12 mouse cellular contexts compared by ENCODE assay signal in the genomic region with DNA sequence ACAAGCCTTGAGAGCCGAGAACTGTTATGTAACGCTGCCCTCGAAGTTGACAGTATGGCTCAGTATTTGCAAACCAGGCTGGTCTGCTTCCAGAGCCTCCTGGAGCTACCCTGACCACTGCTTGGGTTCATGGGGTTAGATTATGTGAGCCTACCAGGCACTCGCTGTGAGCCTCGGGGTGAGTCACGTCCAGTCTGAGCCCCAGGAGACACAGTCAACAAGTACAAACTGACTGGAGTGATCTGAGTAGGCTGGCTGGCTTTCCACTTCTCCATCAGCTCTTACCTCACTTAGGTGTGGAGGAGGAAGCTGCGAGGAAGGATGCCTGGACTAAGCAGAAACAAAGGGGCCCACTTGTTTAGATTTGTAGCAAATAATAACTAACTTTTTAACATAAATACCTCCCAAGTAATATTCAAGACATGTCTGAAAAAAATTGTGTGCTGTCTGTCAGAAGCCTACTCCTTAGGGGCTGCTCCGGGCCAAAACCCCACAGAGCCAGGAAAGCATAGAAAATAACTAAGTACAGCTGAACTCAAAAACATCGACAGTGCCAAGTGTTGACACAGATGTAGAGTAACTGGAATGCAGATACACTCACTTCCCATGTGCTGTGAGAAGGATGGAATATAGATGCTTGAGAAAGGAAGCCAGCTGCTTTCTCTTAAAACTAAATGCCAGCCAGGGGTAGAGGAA.
DNase-seq lines count a peak whose midpoint lies in the region; ATAC-seq and TF ChIP-seq lines count a peak whose summit lies in the region.
"Had no signal": no experiment of that assay in that cellular context is flagged by ENCODE, and none has a peak within 500 bp of the region (broad histone marks: within the 10 kb centered on the region; RNA-seq: fewer than 3 reads in every experiment).

No protein-coding gene starts in this region.

- no peak for TF ChIP-seq EP300 in stomach, postnatal 0 days (optimal IDR thresholded peaks at IDR 0.05)

- TF ChIP-seq CTCF in stomach, postnatal 0 days (IDR thresholded peaks at IDR 0.05; ENCODE audit: low read depth) = no peak

- peak overlapping the region; percentile 35; the same call in 1 of the 2 replicates for H3K27ac ChIP-seq in midbrain, embryonic 10.5 days (replicated peaks)
- no peak overlapping the region for H3K27ac ChIP-seq in midbrain, embryonic 15.5 days
- H3K27ac ChIP-seq in stomach, postnatal 0 days (replicated peaks) = 0 out of 2 replicates have a peak overlapping the region, but pooled peaks have one; percentile 18
- H3K27ac ChIP-seq: midbrain, embryonic 12.5 days had no signal

- ATAC-seq in midbrain, embryonic 15.5 days (replicated peaks) = no peak
- ATAC-seq in stomach, postnatal 0 days (ENCODE audit: low FRiP score, low TSS enrichment) = peak; percentile 83

- no peaks in the 10 kb centered on the region for H3K9me3 ChIP-seq in midbrain, embryonic 10.5 days (replicated peaks)
- no peaks in the 10 kb centered on the region for H3K9me3 ChIP-seq in midbrain, embryonic 15.5 days
- H3K9me3 ChIP-seq in stomach, postnatal 0 days (ENCODE audit: control insufficient read depth, low read length) = no peaks in the 10 kb centered on the region
- H3K9me3 ChIP-seq: midbrain, embryonic 12.5 days had no signal

- H3K4me3 ChIP-seq in midbrain, embryonic 10.5 days = no peak overlapping the region
- H3K4me3 ChIP-seq in midbrain, embryonic 15.5 days = no peak overlapping the region
- H3K4me3 ChIP-seq in stomach, postnatal 0 days (ENCODE audit: low read depth, low read length) = no peak overlapping the region
- H3K4me3 ChIP-seq: midbrain, embryonic 12.5 days had no signal

- peaks cover 33% of the 10 kb centered on the region for H3K4me1 ChIP-seq in midbrain, embryonic 10.5 days
- no peaks in the 10 kb centered on the region for H3K4me1 ChIP-seq in midbrain, embryonic 15.5 days
- peaks cover 18% of the 10 kb centered on the region for H3K4me1 ChIP-seq in stomach, postnatal 0 days (replicated peaks; ENCODE audit: control insufficient read depth, insufficient read depth)

- intact Hi-C loops in heart, postnatal 10 days (cut with DNase I) = no loop called here

- 78% methylated on average over 9 of the region's 9 CpGs for WGBS in midbrain, embryonic 10.5 days
- 82% methylated on average over 9 of the region's 9 CpGs for WGBS in midbrain, embryonic 15.5 days
- 44% methylated on average over 9 of the region's 9 CpGs for WGBS in stomach, postnatal 0 days

- peak; percentile 33 to 55 for DNase-seq in adrenal gland, adult (ENCODE audit: inconsistent age in 2 of 2, low spot score in 1 of 2)
- DNase-seq in adrenal gland, postnatal 25 days = no peak
- DNase-seq in midbrain, embryonic 10.5 days (ENCODE audit: low spot score) = no peak
- DNase-seq in heart, postnatal 10 days = peak; percentile 74 to 77
- DNase-seq in stomach, postnatal 0 days (ENCODE audit: low spot score) = peak; percentile 68
- DNase-seq in cerebellum, postnatal 36 days = no peak
- DNase-seq in right cerebral cortex, postnatal 10 days (ENCODE audit: low spot score in 2 of 2) = no peak
- DNase-seq: cerebellum, adult 11 months; kidney, postnatal 14 days; left cerebral cortex, postnatal 4 days had no signal

- no peak overlapping the region for H3K4me2 ChIP-seq in midbrain, embryonic 15.5 days
- H3K4me2 ChIP-seq in stomach, postnatal 0 days (replicated peaks; ENCODE audit: low read depth) = no peak overlapping the region
- H3K4me2 ChIP-seq: midbrain, embryonic 12.5 days had no signal

- H3K27me3 ChIP-seq in midbrain, embryonic 10.5 days (ENCODE audit: low read depth, poor library complexity, severe bottlenecking) = peaks cover 4% of the 10 kb centered on the region; the same call in 1 of the 2 replicates
- no peaks in the 10 kb centered on the region for H3K27me3 ChIP-seq in midbrain, embryonic 15.5 days (replicated peaks)
- H3K27me3 ChIP-seq in stomach, postnatal 0 days (ENCODE audit: control insufficient read depth, insufficient read depth, low read length) = no peaks in the 10 kb centered on the region
- H3K27me3 ChIP-seq: midbrain, embryonic 12.5 days had no signal

- no peaks in the 10 kb centered on the region for H3K36me3 ChIP-seq in midbrain, embryonic 10.5 days
- H3K36me3 ChIP-seq in midbrain, embryonic 15.5 days (replicated peaks) = no peaks in the 10 kb centered on the region
- H3K36me3 ChIP-seq in stomach, postnatal 0 days (ENCODE audit: control insufficient read depth, insufficient read depth, low read length) = no peaks in the 10 kb centered on the region
- H3K36me3 ChIP-seq: midbrain, embryonic 12.5 days had no signal

- H3K9ac ChIP-seq in midbrain, embryonic 15.5 days = no peak overlapping the region
- H3K9ac ChIP-seq in stomach, postnatal 0 days (ENCODE audit: low read length) = no peak overlapping the region
- H3K9ac ChIP-seq: midbrain, embryonic 12.5 days had no signal

Comparison
In these comparisons a context has a peak if more than half of its experiments do, and no peak if none do; other contexts are left out.
1. DNase-seq: peak in adrenal gland, adult (2 of 2), heart, postnatal 10 days (2 of 2) and stomach, postnatal 0 days (single experiment); none in adrenal gland, postnatal 25 days (single experiment), midbrain, embryonic 10.5 days (single experiment), cerebellum, postnatal 36 days (0 of 2) and right cerebral cortex, postnatal 10 days (0 of 2).